Mouse (Mus musculus) T-cell, adult 2 months (primary cell): ENCODE data around the gene Tbxas1.

Experiments used
- DNase-seq: peaks from one replicate; pipeline ENCODE4 v3.0.0; 2022; ENCODE audit warnings: low spot score

Tbxas1 gene

GRCm38 (mm10) chr6:38859819-38860218 is 15.4 kb upstream of the Tbxas1 start:
- no peak for DNase-seq

- DNase-seq: no peak
Measured at GRCm38 (mm10) chr6:38860301-38860700, 14.9 kb upstream of the Tbxas1 start.

- DNase-seq: no peak
Measured at GRCm38 (mm10) chr6:38863595-38863994, 11.6 kb upstream of the Tbxas1 start.

- DNase-seq: no peak
Measured at GRCm38 (mm10) chr6:38865805-38866204, 9.4 kb upstream of the Tbxas1 start.

- DNase-seq: no peak
Measured at GRCm38 (mm10) chr6:38866357-38866756, 8.8 kb upstream of the Tbxas1 start.

- no peak for DNase-seq
Measured at GRCm38 (mm10) chr6:38866761-38867160, 8.4 kb upstream of the Tbxas1 start.

GRCm38 (mm10) chr6:38867291-38867690 is 7.9 kb upstream of the Tbxas1 start:
- no peak for DNase-seq

- no peak for DNase-seq
Measured at GRCm38 (mm10) chr6:38868974-38869373, 6.2 kb upstream of the Tbxas1 start.

- no peak for DNase-seq
Measured at GRCm38 (mm10) chr6:38870070-38870469, 5.1 kb upstream of the Tbxas1 start.

- DNase-seq: no peak
Measured at GRCm38 (mm10) chr6:38871051-38871450, 4.2 kb upstream of the Tbxas1 start.

GRCm38 (mm10) chr6:38873316-38873715 is 1.9 kb upstream of the Tbxas1 start:
- DNase-seq: no peak

- DNase-seq: peak; percentile 42
Measured at GRCm38 (mm10) chr6:38874035-38874434, 1.2 kb upstream of the Tbxas1 start.

- DNase-seq: peak; percentile 28
Measured at GRCm38 (mm10) chr6:38874565-38875257, 493 bp upstream of the Tbxas1 start.

GRCm38 (mm10) chr6:38876071-38876911 is 1.1 kb downstream of the Tbxas1 start, which contains the start of gene Hipk2:
TSS of gene Hipk2 (minus strand) at chr6:38876165.
- peak; percentile 80 for DNase-seq

GRCm38 (mm10) chr6:38877674-38878073 is 2.5 kb downstream of the Tbxas1 start:
- no peak for DNase-seq

GRCm38 (mm10) chr6:38881468-38881867 is 6.3 kb downstream of the Tbxas1 start:
- DNase-seq: no peak

- no peak for DNase-seq
Measured at GRCm38 (mm10) chr6:38881975-38882374, 6.8 kb downstream of the Tbxas1 start.

GRCm38 (mm10) chr6:38882728-38883171 is 7.5 kb downstream of the Tbxas1 start:
- no peak for DNase-seq

- no peak for DNase-seq
Measured at GRCm38 (mm10) chr6:38884482-38884881, 9.3 kb downstream of the Tbxas1 start.

GRCm38 (mm10) chr6:38885132-38885531 is 9.9 kb downstream of the Tbxas1 start:
- no peak for DNase-seq

- DNase-seq: no peak
Measured at GRCm38 (mm10) chr6:38887436-38887835, 12.2 kb downstream of the Tbxas1 start.

- no peak for DNase-seq
Measured at GRCm38 (mm10) chr6:38889156-38889555, 14.0 kb downstream of the Tbxas1 start.

GRCm38 (mm10) chr6:38892017-38892416 is 16.8 kb downstream of the Tbxas1 start:
- no peak for DNase-seq
